Mouse (Mus musculus) kidney, embryonic 15.5 days (tissue): Measurements from ENCODE around the gene Tmigd1. TPM values are rescaled to one million over a fixed set of nuclear protein-coding genes. Genes with fewer than 3 reads are reported as not detected.

Source experiments
- ATAC-seq: fragments of 200-750 bp; cut with Nextera tagmentation; replicated peaks from 2 replicates; pipeline ENCODE4 v1.8.0; 2017; ENCODE audit warnings: moderate TSS enrichment; ENCODE audit not compliant: low FRiP score
- H3K27ac ChIP-seq: fragments of 300-500 bp; sonication (generic); 2 replicates; pipeline ENCODE4 v1.5.1; 2015; ENCODE audit warnings: mild to moderate bottlenecking, inconsistent platforms
- H3K27me3 ChIP-seq: fragments of 300-500 bp; sonication (generic); 2 replicates; pipeline ENCODE4 v1.6.1; 2015; ENCODE audit warnings: inconsistent platforms
- H3K36me3 ChIP-seq: fragments of 300-500 bp; sonication (generic); 2 replicates; pipeline ENCODE4 v1.6.1; 2015; ENCODE audit warnings: inconsistent platforms
- H3K4me1 ChIP-seq: fragments of 300-500 bp; sonication (generic); 2 replicates; pipeline ENCODE4 v1.6.1; 2015; ENCODE audit warnings: inconsistent platforms
- H3K4me2 ChIP-seq: fragments of 300-500 bp; sonication (generic); 2 replicates; pipeline ENCODE4 v1.6.1; 2015; ENCODE audit warnings: moderate library complexity, mild to moderate bottlenecking, inconsistent platforms
- H3K4me3 ChIP-seq: fragments of 300-500 bp; sonication (generic); replicated peaks from 2 replicates; pipeline ENCODE4 v1.5.1; 2015; ENCODE audit warnings: mild to moderate bottlenecking, inconsistent platforms
- H3K9ac ChIP-seq: fragments of 300-500 bp; sonication (generic); 2 replicates; pipeline ENCODE4 v1.6.1; 2015; ENCODE audit warnings: mild to moderate bottlenecking, inconsistent platforms
- H3K9me3 ChIP-seq: fragments of 300-500 bp; sonication (generic); replicated peaks from 2 replicates; pipeline ENCODE4 v1.6.1; 2016; ENCODE audit warnings: inconsistent platforms
- WGBS: fragments of 180-500 bp; shearing (Covaris S2); methylation state at CpG from one replicate; pipeline ENCODE4 v1.1.7; 2015; ENCODE audit warnings: mixed read lengths; 5-methylcytosine and 5-hydroxymethylcytosine counted together
- polyA plus RNA-seq: library from polyadenylated mRNA; unstranded; fragments of >200 nt; fragmentation: Nextera tagmentation; extraction: Ambion mirVana; gene quantifications from 2 replicates; pipeline ENCODE4 v1.2.1, GENCODE M21; 2015

Gene Tmigd1
- polyA plus RNA-seq: 1.7 and 2.8 TPM in 2 replicates

DNA sequence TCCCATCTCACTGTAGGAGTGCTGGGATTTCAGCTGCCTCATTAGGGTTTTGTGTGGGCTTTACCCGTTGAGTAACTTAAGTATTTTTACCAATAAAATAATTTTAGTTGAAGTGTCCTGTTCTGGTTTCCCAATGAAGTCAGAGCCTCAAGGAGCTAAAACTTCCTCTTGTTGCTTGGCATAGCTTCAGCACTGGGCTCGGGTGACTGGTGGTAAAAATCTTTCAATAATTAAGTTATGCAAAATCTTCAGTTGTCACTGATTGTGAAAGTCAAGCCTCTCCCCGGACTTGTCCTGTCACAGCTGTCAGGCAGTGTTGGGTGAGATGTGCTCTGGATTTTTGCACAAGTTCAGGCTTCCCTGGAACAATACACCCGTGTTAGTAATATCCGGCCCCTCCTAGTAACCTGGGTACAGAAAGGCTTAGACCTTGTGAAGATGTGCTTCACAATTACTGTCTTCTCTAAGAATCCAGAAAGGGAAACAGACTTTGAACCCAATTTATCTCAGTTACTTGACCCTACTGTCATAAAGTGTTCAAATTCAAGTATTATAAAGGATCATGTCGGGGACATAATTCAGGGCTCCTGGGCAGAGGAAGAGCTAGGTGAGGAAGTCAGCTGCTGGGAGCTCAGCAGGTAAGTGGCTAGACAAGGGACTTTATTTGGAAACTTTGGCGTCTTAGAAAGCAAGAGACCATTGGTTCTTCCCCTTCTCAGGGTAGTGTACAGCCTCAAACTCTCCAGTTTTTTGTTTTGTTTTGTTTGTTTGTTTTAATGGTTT, at the start of gene Tmigd1:
Gene Tmigd1 (plus strand): TSS at position 581 of the 783 bp plus-strand sequence.
- ATAC-seq: no peak
- Histone ChIP-seq H3K4me1 (peaks cover 22% of the 10 kb centered on the region), H3K36me3 (no peaks in the 10 kb centered on the region), H3K4me3 (no peak within 1 kb of the TSS), H3K27me3 (no peaks in the 10 kb centered on the region), H3K9me3 (no peaks in the 10 kb centered on the region), H3K27ac (no peak within 1 kb of the TSS), H3K4me2 (no peak within 1 kb of the TSS), H3K9ac (no peak within 1 kb of the TSS)
- 71% methylated on average over 7 of the region's 7 CpGs for WGBS

DNA sequence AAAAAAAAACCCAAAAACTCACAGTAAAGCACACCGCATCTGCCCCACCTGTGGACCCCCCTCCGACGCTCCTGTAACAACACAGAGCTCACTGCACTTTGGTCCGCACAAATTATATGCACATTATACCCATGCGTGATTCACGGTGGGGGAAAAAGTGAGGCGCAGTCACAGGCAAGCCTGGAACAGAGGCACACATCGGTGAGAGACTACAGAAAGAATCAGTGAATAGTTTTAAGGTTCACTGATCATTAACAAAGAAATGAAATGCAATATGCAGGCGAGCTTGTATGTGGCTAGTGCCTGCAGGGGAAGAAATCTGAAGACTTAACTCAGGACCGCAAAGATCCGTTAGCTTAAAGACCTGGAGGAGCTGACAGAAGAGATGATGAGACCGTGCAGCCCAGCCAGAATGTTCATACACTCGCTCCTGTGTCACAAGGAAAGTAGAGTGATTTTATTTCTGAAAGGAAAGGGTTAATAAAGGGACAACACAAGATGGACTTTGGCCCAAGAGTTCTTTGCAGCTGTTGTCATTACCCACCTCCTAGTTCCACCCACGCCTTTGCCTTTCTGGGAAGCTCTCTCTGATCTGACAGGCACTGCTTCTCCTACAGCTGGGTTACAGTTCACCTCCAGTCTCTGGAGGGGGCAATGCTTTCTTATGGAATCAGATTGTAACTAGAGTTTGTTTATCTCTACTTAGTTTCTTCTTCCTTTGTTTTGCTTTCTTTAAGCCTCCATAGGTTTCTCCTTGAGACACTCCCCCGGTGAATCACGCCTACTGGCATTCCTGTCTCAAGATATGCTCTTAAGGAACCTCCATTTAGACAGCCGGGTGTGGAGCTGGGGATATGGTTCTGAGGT, 47.3 kb upstream of the Tmigd1 start:
- H3K4me2 ChIP-seq: peak overlapping the region; percentile 44
- 36% methylated on average over 17 of the region's 17 CpGs for WGBS
- peak; percentile 92 for ATAC-seq
- no peak overlapping the region for H3K9ac ChIP-seq
- peak overlapping the region; percentile 10; the same call in 1 of the 2 replicates for H3K4me3 ChIP-seq
- no peaks in the 10 kb centered on the region for H3K27me3 ChIP-seq
- H3K27ac ChIP-seq: peak overlapping the region; percentile 78
- no peaks in the 10 kb centered on the region for H3K36me3 ChIP-seq
- H3K9me3 ChIP-seq: no peaks in the 10 kb centered on the region
- peaks cover 32% of the 10 kb centered on the region for H3K4me1 ChIP-seq

DNA sequence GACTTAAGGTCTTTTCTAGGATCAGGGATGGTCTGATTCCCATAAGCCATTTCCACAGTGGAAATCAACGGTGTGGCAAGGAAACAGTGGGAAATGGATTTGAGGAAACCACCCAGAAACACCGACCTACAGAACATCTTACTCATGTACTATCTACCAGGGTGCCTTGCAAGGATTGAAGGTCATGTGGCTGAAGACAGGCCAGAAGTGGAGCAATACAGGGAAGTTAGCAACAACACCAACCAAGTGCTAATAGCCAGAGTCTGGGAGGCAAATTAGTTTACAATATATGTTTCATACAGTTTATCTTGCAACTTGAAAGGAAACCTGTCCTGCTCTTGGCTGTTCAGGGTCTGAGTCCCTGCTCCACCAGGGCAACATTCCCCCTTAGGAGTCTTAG, 45.4 kb upstream of the Tmigd1 start:
- Histone ChIP-seq H3K4me3 (no peak overlapping the region), H3K27me3 (no peaks in the 10 kb centered on the region), H3K9me3 (no peaks in the 10 kb centered on the region), H3K4me1 (peaks cover 24% of the 10 kb centered on the region), H3K9ac (no peak overlapping the region), H3K36me3 (no peaks in the 10 kb centered on the region), H3K27ac (no peak overlapping the region), H3K4me2 (no peak overlapping the region)
- WGBS: 86% methylated on average over 2 of the region's 2 CpGs
- no peak for ATAC-seq

DNA sequence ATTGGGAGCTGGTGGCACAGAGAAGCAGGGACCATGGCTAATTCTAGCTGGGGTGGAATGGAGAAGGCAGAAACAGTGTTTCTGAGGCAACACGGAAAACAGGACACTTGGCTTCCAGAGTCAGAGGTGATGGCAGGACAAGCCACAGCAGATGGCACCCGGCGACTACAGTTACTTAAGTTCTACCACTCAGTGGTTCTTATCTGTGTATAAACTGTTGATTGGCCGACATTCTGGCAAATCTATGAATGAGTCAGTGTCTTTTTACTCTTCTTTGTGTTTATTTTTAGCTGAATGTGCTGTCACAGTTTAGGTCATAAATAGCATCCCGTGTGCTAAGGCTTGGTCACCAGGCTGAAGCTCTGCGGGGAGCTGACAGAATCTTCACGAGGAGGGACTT, 44.8 kb upstream of the Tmigd1 start:
- Histone ChIP-seq H3K27ac (no peak overlapping the region), H3K36me3 (no peaks in the 10 kb centered on the region), H3K9ac (no peak overlapping the region), H3K4me2 (no peak overlapping the region), H3K4me3 (no peak overlapping the region), H3K9me3 (no peaks in the 10 kb centered on the region), H3K27me3 (no peaks in the 10 kb centered on the region), H3K4me1 (peaks cover 24% of the 10 kb centered on the region)
- 75% methylated on average over 7 of the region's 7 CpGs for WGBS
- ATAC-seq: no peak

DNA sequence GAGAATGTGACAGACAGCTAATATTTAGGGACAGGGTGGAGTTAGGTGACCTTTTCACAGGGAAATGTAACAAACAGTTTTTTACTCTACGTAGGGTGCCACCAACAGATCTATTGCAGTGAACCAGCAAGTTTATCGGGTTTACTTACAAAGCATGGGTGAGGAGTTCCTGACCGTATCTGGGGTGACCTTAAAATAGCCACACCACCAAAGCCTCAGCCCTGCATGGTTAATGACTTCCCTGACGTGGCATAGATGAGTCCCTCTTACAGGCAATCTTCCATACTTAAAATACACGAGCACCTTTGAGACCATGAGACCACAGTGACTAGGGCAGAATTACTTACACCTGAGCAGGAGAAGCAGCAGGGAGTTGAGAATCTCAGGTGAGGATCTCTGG, 43.2 kb upstream of the Tmigd1 start:
- H3K36me3 ChIP-seq: no peaks in the 10 kb centered on the region
- H3K4me2 ChIP-seq: no peak overlapping the region
- H3K9ac ChIP-seq: no peak overlapping the region
- ATAC-seq: no peak
- 54% methylated on average over 5 of the region's 5 CpGs for WGBS
- H3K9me3 ChIP-seq: no peaks in the 10 kb centered on the region
- no peak overlapping the region for H3K27ac ChIP-seq
- peaks cover 18% of the 10 kb centered on the region for H3K4me1 ChIP-seq
- no peaks in the 10 kb centered on the region for H3K27me3 ChIP-seq
- no peak overlapping the region for H3K4me3 ChIP-seq

DNA sequence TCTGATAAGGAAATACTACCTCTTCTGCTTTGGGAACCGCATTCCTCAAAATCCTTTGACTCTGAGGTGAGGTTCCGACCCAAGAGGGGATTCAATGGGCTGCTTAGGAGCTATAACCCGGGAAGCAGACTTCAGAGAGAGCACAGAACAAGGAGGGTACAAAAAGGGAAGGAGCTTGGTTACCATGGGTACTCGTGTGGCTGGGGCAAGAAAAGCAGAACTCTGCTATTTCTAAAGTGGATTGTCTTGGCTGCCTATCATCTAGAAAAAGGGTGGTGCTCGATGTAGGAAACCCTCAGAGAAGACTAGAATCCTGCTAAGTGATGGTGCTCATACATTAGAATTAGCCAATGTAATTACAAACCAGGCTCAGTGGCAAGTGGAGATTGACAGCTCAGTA, 42.7 kb upstream of the Tmigd1 start:
- H3K4me3 ChIP-seq: no peak overlapping the region
- no peaks in the 10 kb centered on the region for H3K27me3 ChIP-seq
- H3K9ac ChIP-seq: no peak overlapping the region
- H3K4me1 ChIP-seq: peaks cover 13% of the 10 kb centered on the region
- H3K27ac ChIP-seq: no peak overlapping the region
- H3K36me3 ChIP-seq: no peaks in the 10 kb centered on the region
- 79% methylated on average over 5 of the region's 5 CpGs for WGBS
- no peak for ATAC-seq
- H3K4me2 ChIP-seq: no peak overlapping the region
- H3K9me3 ChIP-seq: no peaks in the 10 kb centered on the region

DNA sequence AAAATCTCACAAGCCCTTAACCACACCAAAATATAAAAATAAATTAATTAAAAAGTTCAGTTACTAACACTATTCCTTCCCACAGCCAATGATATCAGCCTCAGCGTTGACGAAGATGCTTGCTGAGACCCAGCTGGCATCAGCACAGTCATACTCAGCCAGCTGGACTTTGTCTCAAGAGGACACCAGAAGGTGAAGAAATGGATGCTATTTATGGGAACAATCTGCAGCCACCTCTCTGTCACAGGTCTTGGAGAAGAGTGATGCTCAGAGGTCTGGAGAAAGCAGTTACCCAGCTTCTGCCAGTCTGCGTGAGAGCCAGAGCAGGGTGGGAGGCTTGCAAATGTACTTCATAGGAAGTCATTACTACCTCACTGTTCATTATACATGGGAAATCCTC, 40.8 kb upstream of the Tmigd1 start:
- Histone ChIP-seq H3K36me3 (no peaks in the 10 kb centered on the region), H3K27me3 (no peaks in the 10 kb centered on the region), H3K4me2 (no peak overlapping the region), H3K4me1 (0 out of 2 replicates have a peak, but pooled peaks cover under 1% of the 10 kb centered on the region), H3K4me3 (no peak overlapping the region), H3K9me3 (no peaks in the 10 kb centered on the region), H3K27ac (no peak overlapping the region), H3K9ac (no peak overlapping the region)
- ATAC-seq: no peak
- WGBS: 82% methylated on average over 3 of the region's 3 CpGs

DNA sequence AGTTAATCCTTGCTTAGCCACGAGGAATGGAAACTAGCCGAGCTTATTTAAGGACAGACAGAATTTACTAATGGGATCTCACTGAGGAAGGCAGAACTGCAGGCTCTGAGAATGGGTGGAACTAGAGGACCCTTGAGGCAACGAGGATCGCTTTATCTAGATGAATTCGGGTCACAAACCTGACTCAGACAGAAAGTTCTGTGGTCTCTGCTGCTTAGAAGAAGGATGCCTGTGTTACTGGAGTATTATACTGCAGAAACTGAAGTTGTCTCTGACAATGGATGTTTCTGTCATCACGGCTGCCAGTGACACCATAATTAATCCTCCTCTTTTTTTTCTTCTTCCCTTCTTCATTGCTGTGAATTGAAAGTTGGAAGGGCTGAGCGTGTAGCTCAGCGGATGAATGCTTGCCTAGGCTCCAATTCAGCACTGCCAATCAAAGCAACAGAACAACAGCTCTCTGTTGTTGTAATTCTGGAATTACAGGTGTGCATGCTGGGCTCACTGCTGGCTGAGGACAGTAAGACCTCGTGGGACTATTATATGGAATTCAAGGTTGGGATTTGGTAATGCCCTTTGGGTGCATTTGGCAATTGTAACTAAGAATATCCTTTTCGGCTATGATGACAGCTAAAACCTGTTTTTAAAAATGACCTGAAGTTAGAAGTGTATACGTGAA, 29.3 kb upstream of the Tmigd1 start:
- no peak overlapping the region for H3K4me3 ChIP-seq
- no peaks in the 10 kb centered on the region for H3K9me3 ChIP-seq
- H3K4me2 ChIP-seq: no peak overlapping the region
- H3K4me1 ChIP-seq: 0 out of 2 replicates have a peak, but pooled peaks cover 2% of the 10 kb centered on the region
- H3K27me3 ChIP-seq: no peaks in the 10 kb centered on the region
- no peak for ATAC-seq
- no peak overlapping the region for H3K27ac ChIP-seq
- no peak overlapping the region for H3K9ac ChIP-seq
- no peaks in the 10 kb centered on the region for H3K36me3 ChIP-seq
- 72% methylated on average over 11 of the region's 11 CpGs for WGBS

DNA sequence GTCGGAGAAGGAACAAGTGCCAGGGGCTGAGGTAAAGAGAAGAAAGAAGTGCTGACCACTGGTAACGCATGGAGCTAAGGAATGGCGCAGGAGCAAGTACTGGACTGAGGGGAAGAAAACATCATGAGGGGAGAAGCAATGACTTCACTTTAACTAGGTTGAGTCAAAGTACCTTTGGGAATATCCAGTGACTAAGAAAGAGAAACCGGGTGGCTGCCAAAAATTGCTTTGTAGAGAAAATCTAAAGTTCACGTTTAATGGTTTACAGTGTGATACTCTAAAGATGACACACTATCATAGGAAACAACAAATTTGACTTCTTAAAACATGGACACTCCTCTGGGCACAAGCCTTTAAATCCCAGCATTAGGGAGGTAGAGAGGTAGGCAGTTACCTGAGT, 28.1 kb upstream of the Tmigd1 start:
- no peaks in the 10 kb centered on the region for H3K27me3 ChIP-seq
- WGBS: 86% methylated on average over 5 of the region's 5 CpGs
- H3K4me3 ChIP-seq: no peak overlapping the region
- H3K36me3 ChIP-seq: no peaks in the 10 kb centered on the region
- no peak for ATAC-seq
- H3K4me1 ChIP-seq: 0 out of 2 replicates have a peak, but pooled peaks cover 2% of the 10 kb centered on the region
- no peak overlapping the region for H3K9ac ChIP-seq
- no peak overlapping the region for H3K27ac ChIP-seq
- no peaks in the 10 kb centered on the region for H3K9me3 ChIP-seq
- H3K4me2 ChIP-seq: no peak overlapping the region

DNA sequence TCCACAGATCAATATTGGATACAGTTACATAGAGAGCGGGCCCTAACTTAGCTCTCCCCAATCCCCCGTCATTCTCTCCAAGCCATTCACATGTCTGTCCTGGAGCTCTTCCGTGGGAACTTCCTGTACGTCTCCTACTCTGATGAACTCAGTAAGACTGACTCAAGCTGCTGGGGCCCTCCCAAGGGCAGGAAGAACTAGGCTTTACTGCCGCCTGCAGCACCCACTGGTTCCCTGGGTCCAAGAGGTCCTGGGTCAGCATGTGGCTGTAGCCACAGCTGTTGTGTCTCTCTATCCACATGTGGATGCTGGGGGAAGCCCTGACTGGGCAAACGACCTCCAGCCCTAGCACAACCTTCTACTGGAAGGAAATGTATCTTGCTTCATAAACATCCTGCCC, 27.2 kb upstream of the Tmigd1 start:
- H3K4me1 ChIP-seq: 0 out of 2 replicates have a peak, but pooled peaks cover 2% of the 10 kb centered on the region
- no peak overlapping the region for H3K27ac ChIP-seq
- H3K4me2 ChIP-seq: no peak overlapping the region
- H3K4me3 ChIP-seq: no peak overlapping the region
- H3K36me3 ChIP-seq: no peaks in the 10 kb centered on the region
- 53% methylated on average over 6 of the region's 6 CpGs for WGBS
- no peak for ATAC-seq
- no peaks in the 10 kb centered on the region for H3K27me3 ChIP-seq
- no peak overlapping the region for H3K9ac ChIP-seq
- H3K9me3 ChIP-seq: no peaks in the 10 kb centered on the region

DNA sequence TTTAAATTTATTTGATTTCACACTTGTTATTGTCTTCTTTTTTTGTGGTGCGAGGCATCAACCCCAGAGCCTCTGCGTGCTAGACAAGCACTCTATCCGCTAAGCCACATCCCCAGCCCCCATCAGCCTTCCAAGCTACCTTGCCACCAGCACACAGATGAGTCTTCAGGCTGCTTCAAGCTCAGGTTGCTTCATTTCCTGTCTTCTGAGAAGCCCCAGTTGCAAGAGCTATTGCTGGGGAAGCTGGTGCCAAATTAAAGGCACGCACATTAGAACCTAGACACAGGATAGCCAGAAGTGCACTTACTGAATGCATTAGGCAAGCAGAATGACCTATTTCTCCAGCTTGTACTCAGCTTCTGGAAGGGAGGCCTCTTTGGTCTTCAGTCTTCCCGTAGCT, 22.1 kb upstream of the Tmigd1 start:
- no peak for ATAC-seq
- no peak overlapping the region for H3K4me3 ChIP-seq
- 84% methylated on average over 5 of the region's 5 CpGs for WGBS

DNA sequence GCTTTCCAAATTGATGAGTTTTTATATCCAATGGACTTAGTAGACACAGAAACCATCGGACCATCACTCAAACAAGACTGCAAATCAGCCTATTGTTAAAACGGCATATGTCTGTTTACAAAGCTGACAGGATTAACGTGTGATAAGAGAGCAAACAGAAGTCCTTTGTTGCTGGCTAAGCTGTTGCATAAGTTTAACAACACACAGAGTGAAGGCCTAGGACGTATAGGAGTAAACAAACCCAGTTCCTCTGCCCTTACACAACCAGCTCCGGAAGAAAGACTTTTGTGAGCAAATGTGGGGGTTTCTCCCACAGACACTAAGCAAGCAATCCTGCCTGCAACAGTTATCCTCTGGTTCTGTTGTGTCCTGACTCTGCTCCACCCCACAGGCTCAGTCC, 17.5 kb upstream of the Tmigd1 start:
- Histone ChIP-seq H3K4me1 (peaks cover 3% of the 10 kb centered on the region), H3K36me3 (no peaks in the 10 kb centered on the region), H3K27me3 (no peaks in the 10 kb centered on the region), H3K9me3 (no peaks in the 10 kb centered on the region), H3K4me3 (no peak overlapping the region), H3K4me2 (no peak overlapping the region), H3K9ac (no peak overlapping the region), H3K27ac (no peak overlapping the region)
- WGBS: 58% methylated on average over 5 of the region's 5 CpGs
- no peak for ATAC-seq

More for the DNA sequence above, 22.1 kb upstream of the Tmigd1 start:
- no peak overlapping the region for H3K4me2 ChIP-seq
- H3K4me1 ChIP-seq: 0 out of 2 replicates have a peak, but pooled peaks cover 2% of the 10 kb centered on the region
- H3K27ac ChIP-seq: no peak overlapping the region
- no peaks in the 10 kb centered on the region for H3K36me3 ChIP-seq
- H3K9me3 ChIP-seq: no peaks in the 10 kb centered on the region
- no peaks in the 10 kb centered on the region for H3K27me3 ChIP-seq
- no peak overlapping the region for H3K9ac ChIP-seq
